2 mouse cellular contexts compared by ENCODE assay signal in genomic region chr15:102967511-102968397, GRCm38 (mm10).
TF ChIP-seq lines count a peak whose summit lies in the region.

No protein-coding gene starts in this region.

TF ChIP-seq in MEL, 35 proteins besides CTCF, POLR2A, EP300 and RAD21 (continued from another document):
- TF ChIP-seq USF2 (IDR thresholded peaks at IDR 0.05; ENCODE audit: borderline replicate concordance in 1 of 2, insufficient read depth in 1 of 2, low read depth in 1 of 2, low read length in 2 of 2) (no peak), POLR2AphosphoS5 (IDR thresholded peaks at IDR 0.05; ENCODE audit: borderline replicate concordance, low read depth, low read length) (no peak), NELFE (IDR thresholded peaks at IDR 0.05; ENCODE audit: low read depth, low read length) (peak; percentile 24; the same call in 1 of the 2 replicates), SIN3A (IDR thresholded peaks at IDR 0.05; ENCODE audit: low read length) (peak; percentile 12; the same call in 1 of the 2 replicates), ZC3H11A (IDR thresholded peaks at IDR 0.05; ENCODE audit: low read depth, low read length) (no peak), POLR2AphosphoS2 (IDR thresholded peaks at IDR 0.05; ENCODE audit: low read length) (no peak), TCF12 (IDR thresholded peaks at IDR 0.05; ENCODE audit: low read depth, low read length) (peak; percentile 33; the same call in 1 of the 2 replicates), CHD1 (IDR thresholded peaks at IDR 0.05; ENCODE audit: low read depth, low read length) (peak; percentile 31; the same call in 1 of the 2 replicates), RCOR1 (IDR thresholded peaks at IDR 0.05; ENCODE audit: low read depth, low read length) (no peak), ETS1 (IDR thresholded peaks at IDR 0.05; ENCODE audit: low read depth, low read length) (no peak), BHLHE40 (IDR thresholded peaks at IDR 0.05; ENCODE audit: borderline replicate concordance, low read depth, low read length) (no peak), UBTF (IDR thresholded peaks at IDR 0.05; ENCODE audit: borderline replicate concordance, insufficient read depth, low read depth, low read length) (peak; percentile 89; the same call in 1 of the 2 replicates), SMC3 (IDR thresholded peaks at IDR 0.05; ENCODE audit: low read depth, low read length) (0 out of 2 replicates have a peak, but pooled peaks have one; percentile 1), JUND (IDR thresholded peaks at IDR 0.05; ENCODE audit: low read depth, low read length) (no peak), ZNF384 (IDR thresholded peaks at IDR 0.05; ENCODE audit: low read depth, low read length) (no peak), TBP (IDR thresholded peaks at IDR 0.05; ENCODE audit: low read depth, low read length) (peak; percentile 24; the same call in 1 of the 2 replicates), E2F4 (IDR thresholded peaks at IDR 0.05; ENCODE audit: borderline replicate concordance, low read depth, low read length) (0 out of 2 replicates have a peak, but pooled peaks have one; percentile 8), MAFK (IDR thresholded peaks at IDR 0.05; ENCODE audit: borderline replicate concordance, low read depth, low read length) (no peak), KAT2A (conservative IDR thresholded peaks at IDR 0.05; ENCODE audit: low read depth, low read length) (no peak), ELF1 (IDR thresholded peaks at IDR 0.05; ENCODE audit: low read depth, low read length) (no peak)

TF ChIP-seq in myocyte, 11 proteins besides CTCF, POLR2A, EP300 and RAD21 (continued from another document):
- TF ChIP-seq MYOG (IDR thresholded peaks at IDR 0.05; ENCODE audit: control insufficient read depth in 1 of 3, insufficient read depth in 1 of 3, insufficient read length in 2 of 3, low read depth in 2 of 3), result no peak
- no peak for TF ChIP-seq MAX (IDR thresholded peaks at IDR 0.05; ENCODE audit: low read depth)
